Mouse (Mus musculus): ENCODE data around the gene Cldn34d. TPM values are rescaled to one million over a fixed set of nuclear protein-coding genes. Genes with fewer than 3 reads are reported as not detected.

Gene Cldn34d
- total RNA-seq (2023) = not detected

DNA sequence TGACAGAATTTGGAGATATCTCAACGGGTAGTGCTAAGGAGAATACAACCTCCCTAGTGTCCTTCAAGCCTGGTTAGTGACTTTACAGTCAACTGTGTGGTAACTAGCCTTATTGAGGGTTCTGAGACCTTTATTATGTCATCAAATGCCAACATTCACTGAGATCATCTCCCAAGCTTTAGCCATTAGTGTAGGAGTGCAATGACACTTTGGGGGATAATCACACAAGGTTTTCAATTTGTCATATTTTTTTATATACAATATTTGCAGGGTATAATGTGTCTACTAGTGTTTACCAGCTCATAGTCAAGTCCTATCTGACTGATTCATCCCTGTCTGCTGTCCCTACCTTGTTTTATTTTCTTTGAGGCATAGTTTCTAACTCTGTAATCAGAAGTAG lies at the start of gene Cldn34d:
Cldn34d (minus strand) TSS at position 101 of the 400 bp plus-strand sequence.

Other genes starting within 250 kb of the Cldn34d start
- gene Cldn34b4, start 209.6 kb downstream of the Cldn34d start, total RNA-seq (2023) = not detected